Mouse (Mus musculus) gastrocnemius, adult 8-10 months (tissue): ENCODE results near the gene Ivl. TPM values are rescaled to one million over a fixed set of nuclear protein-coding genes. Genes with fewer than 3 reads are reported as not detected.

Source experiments
- DNase-seq, 2 experiments: peaks; one replicate each; pipeline ENCODE4 v3.0.0; 2022; ENCODE audit warnings: low spot score in 2 of 2
- total RNA-seq, 4 experiments: library from RNA; stranded (reverse); gene quantifications; 2 replicates each; pipeline ENCODE4 v1.2.4; 2022

The Ivl gene
- not detected for total RNA-seq

DNA sequence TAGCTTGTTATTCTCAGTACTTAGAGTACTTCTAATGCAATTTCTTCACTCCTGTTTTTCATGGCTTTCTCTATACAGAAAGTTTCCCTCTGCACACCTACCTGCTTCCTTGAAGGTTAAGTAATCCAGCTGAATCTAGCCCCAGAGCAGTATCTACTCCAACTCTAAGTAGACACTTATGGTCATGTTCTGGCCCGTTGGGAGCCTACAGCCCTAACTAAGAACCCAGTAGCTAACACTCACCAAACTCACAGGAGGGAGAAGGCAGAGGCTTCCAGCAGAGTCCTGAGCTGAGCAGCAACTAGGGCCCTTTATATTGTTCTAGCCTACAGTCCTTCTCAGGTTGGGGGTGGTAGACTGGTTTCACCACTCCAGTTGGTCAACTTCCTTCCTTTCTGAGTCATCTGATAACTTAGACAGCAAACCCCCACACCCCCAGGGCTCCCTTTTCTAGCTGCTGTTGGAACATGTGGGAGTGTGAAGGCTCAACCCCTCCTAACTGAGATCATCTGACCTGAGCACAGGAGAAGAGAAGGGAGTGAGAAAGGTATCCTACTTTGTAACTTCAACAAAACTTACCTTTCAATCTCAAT lies at the start of gene Ivl:
TSS of gene Ivl (minus strand) at position 287 of the 593 bp plus-strand sequence.
- no peak for DNase-seq

DNA sequence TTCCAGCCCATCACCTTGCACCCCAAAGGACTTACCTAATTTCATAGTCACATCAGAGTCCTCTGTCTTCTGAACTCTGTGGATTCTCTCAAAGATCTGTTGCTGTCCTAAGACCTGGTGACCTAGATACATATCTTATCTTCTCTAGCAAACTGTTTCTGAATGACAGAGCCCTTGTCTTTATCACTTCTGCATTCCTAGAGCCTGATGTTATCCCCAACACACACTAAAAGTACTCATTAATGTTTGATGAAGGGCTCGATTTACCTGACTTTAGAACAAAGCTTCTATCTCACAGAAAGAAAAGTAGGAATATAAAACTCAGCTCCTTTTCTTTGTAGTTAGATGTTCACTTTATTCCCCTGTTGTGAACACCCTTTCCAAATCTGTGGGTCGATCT lies 48.0 kb upstream of the Ivl start, which contains the start of gene Lce6a:
TSS of gene Lce6a (minus strand) at position 101 of the 400 bp plus-strand sequence.
- no peak for DNase-seq

DNA sequence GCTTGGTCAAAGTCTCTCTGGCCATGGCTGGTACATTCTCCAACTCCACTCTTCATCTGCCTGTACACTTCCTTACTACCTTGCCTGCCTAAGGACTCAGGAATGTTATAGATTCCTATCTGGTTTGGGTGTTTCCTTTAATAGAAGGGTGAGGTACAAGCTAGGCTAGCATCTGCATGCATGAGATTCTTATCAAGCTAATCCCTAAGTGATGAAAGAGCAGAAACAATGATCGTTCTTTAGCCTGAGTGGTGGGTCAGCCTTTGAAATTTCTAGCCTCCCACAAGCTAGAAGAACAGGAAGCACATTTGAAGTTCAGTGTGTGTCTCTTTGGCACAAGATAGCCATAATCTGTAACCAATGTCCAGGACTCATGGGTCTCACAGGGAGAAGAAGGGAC lies 36.3 kb upstream of the Ivl start:
- DNase-seq, result no peak

DNA sequence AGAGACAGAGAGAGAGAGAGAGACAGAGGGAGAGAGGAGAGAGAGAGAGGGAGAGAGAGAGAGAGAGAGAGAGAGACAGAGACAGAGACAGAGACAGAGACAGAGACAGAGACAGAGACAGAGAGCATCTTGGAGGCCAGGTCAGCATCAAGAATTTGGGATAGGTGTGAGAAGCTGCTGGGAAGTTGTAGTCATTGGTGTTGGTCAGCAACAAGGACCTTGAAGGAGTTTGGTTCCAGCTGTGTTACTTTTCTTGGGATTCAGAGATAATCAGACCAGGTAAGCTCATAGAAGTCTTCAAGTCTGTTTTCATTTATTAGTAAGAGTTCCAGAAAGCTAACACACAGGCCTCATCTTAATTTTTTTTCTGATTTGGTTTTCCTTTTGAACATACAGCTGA lies 33.9 kb upstream of the Ivl start, which contains the start of gene 2210017I01Rik:
TSS of gene 2210017I01Rik (minus strand) at position 101 of the 400 bp plus-strand sequence.
- DNase-seq, result no peak

DNA sequence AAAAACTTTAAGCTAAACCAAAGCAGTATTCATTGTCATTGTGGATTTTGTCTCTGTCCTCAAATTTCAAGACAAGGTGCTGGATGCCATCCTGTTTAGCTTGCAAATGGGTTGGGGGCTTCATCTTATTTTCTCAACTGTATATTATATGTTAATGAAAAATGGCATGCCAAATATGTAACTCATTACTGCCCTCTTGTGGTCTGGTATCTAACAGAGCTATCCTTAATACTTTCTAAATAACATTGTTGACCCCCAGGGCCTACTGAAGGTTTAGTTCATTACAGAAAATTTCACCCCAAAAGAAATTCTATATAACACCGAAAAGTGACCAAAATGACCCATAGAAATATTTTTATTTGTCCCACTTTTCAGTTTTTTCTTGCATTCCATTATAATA lies 28.6 kb upstream of the Ivl start:
- DNase-seq, result no peak

DNA sequence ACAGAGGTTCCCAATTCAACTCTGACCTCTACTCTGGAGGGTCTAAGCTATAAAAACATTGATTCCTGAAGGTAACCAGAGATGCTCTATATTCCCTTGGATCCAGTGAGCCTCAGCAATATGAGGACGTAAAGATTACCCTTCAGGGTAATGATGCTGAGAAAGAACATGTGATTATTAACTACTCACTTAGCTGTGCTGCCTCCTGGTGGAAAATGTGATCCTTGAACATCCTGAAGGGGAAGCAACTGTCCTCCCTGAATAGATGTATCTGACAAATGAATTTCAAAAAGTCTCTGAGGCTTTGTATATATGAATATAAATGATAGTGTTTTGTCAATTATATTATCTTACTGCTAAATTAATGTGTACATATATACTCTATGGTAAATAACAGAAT lies 26.9 kb upstream of the Ivl start:
- no peak for DNase-seq

DNA sequence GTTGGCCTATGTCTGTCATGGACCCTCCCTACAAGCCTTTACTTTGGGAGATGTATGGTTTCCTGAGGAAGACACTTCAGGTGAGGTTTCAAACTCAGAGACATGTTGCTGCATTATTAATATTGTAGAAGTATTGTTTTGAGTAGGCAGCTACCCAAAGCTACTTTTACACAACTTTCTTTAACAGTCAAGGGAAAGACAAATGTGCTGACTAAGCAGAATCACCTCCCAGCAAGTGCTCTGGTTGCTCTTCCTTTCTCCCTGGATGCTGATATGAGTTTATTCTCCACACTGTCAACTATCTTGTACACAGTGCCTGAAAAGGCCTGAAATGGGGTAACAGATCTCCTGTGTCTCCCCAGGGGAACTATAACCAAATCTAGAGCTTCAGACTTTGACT lies 26.4 kb upstream of the Ivl start:
- no peak for DNase-seq

DNA sequence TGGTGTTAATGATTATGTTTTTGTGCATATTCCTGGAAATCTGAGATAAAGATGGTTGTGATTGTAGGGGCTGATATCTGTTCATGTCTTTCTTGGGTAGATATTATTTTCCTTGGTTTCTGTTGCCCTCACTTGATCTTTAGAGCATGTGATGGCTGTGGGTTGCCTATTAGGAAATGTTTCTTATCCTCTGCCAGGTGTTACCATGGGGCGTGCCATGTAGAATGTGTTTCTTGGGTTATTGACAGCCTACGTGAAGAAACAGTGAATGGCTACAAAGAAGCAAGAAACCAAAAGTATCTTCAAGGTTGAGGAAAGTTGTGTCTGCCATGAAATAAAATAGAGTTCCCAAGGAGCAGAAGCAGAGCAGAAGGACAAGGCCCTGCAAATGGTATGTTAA lies 24.9 kb upstream of the Ivl start:
- DNase-seq, result no peak

DNA sequence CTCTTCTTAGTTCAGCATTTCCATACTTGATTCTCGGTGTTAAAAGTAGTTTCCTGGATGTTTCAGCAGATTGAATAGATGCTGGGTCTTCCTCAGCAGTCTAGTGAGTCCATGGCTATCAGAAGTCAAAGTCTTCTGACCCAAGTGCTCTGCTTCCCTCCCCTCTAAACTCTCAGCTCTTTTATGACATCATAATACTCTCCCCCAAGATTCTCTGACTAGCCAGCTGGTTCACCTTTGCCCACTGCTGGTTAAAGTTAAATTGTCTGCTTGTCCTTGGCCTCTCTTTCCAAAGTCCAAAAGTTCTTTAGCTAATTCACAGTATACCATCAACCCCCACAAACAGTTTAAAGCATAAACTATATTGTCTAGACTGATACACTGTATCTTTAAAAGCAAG lies 15.3 kb upstream of the Ivl start, which contains the start of gene Smcp:
TSS of gene Smcp (minus strand) at position 140 of the 400 bp plus-strand sequence.
- no peak for DNase-seq

DNA sequence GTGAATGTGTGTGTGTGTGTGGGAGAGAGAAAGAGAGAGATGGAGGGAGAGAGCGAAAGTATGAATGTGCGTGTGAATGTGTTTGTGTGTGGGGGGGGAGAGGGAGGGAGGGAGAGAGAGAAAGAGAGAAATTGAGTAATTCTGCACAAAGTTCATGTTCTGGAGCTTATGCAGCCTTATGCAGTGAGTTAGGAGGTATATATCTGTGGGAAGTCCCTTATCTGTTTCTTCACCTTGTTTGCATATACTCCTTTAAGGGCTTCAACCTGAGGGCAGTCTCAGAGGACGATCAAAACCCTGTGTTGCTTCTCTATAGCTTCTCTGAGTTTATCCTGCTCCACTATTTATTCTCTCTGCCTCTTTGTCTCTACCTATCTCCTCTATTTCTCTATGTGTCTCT lies 13.7 kb upstream of the Ivl start:
- no peak for DNase-seq

DNA sequence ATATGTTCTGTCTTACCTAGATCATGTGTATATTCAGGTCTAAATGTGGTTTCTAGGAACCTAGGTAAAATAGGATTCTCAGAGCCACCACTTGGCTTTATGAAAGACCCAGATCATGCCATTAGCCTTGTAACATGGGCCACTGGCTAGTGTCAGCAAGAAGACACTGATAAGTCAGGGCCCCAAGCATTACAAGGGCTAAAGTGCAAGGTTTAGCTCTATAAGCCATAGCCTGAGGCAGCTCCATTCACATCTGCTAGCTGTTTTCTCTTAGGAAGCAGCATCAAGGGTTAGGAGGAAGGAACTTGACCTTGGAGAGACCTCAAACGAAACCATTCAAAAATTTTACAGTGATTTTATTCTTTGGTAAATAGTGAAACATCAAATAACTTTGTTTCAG lies 11.5 kb upstream of the Ivl start:
- no peak for DNase-seq

DNA sequence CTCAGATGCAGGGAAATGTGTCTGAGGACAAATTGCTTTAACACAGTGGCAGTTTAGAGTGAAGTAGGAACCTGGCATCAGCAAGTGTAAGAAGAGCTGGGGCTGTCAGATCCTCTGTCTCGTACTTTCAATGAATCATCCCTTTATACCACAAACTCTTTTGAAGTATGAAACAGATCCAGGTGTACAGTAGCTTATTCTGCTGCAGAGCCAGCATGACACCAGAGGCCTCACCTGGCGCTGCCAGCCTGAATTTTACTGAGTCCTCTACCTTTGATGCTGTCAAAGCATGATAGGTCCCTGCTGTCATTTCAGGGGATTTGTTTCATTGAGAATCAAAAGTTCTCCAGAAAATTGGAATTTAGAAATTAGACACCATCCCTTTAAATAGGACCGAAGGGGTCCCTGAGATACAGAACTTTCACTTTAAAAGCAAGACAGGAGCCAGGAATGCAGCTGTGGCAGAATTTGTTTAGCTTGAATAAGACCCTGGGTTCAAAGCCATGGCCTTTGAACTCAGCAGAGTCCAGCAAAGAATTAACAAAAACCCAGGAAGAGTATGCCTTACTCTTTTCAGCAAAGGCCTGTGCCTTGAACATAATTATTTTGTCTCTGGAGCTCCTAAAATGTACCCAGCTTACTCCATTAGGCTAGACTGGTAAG lies 9.8 kb upstream of the Ivl start:
- no peak for DNase-seq

DNA sequence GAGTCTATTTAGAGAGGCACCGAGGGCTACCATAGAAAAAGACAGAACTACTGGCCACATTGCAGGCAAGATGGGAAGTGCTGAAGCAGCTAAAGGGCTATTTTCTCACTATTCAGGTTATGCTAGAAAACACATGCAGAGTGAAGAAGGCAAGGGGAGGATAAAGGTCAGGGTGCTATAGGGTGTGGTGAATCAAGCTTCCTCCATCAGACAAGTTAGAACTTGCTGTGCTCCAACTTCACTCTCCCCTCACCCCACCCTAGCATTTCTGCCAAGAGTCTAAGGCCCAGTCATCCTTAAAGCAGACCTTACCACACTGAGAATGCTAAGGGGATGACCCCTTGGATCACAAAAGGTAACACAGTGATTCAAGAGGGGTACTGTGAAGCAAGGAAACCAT lies 6.0 kb upstream of the Ivl start:
- DNase-seq, result no peak

DNA sequence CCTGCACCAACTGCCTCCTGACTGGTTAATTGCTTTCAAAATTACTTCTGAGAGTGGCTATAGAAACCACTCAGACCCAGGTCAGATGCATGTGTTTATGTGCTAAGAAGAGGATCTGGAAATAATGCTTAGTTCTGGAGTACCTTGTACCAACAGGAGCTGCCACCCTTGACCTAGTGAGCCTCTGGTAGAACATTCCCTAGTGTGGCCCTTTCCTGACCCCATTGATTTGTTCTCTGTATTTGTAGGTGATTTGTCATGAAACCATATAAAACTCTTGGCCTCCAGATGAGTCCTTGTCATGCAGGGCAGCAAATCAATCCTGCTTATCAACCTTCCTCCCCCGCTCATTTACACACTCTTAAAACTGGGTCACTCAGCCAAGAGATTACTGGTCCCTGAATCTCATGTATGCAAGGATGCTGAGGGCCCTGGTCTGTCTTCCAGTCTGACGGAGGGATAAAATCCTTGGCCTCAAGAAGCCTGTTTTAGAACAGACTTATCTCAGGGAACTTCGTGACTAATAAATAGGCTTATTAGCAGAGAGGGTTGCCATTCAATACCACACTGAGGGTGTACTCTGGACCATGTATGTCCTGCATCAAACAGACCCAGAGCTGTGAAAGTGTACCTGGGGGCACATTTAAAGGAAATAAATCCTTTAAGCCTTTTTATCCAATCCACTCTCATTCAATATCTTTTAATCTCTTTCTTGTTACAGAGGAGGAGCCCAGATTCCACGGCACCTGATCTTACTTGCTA lies 5.3 kb upstream of the Ivl start:
- no peak for DNase-seq

DNA sequence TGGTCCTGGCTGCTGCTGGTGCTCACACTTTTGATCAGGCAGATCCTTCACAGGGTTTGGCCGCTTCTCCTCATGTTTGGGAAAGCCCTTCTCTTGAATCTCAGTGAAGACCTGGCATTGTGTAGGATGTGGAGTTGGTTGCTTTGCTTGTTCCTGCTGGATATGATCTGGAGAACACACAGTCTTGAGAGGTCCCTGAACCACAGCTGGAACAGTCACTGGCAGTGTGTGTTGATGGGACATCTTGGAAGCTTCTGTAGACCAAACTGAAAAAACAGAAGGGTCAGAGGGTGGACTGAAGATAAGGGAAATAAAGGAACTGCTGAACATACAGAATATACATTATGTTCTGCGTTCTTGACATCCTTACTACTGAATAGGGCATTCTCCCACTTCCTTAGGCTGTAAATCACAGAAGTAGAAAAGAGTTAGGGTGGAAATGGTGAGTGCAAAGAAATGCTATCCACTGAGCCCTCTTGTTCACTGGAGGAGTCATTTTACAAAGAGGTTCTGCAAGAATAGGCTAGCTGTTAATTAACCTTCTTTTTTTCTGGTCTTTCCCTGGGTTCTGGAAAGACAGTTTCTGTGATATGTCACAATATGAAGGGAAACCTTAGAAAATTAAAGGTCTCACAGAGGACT lies 900 bp downstream of the Ivl start:
- DNase-seq, result no peak

DNA sequence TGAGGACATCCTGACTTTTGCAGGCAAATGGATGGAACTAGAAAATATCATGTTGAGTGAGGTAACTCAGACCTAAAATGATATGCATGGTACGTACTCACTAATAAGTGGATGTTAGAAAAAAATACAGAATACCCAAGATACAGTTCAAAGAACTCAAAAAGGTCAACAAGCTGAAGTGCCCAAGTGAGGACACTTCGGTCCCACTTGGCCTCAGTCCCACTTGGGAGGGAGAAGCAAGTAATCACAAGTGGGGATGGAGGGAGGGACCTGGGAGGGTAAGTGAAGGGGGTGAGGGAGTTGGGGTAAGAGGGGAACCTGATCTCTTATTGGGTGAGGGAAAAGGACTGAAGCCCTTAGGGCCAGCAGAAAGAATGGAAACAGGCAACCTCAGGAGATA lies 4.8 kb downstream of the Ivl start:
- DNase-seq, result no peak

DNA sequence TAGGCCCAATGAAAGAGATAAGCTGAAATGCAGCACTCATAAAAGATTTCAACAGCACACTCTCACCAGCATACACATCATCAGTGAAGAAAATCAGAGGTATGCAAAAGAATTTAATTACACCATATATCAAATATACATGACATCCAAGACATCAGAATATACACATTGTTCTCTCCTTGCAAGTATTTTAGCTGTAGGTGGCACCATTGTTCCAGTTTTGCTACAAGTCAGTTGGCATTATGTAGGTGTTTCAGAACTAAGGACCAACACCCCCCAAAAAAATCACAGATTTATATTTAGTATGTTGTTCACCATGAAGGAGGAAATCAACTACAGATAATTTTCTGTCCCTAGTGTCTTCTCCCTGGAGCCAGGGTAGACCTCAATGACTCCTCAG lies 8.1 kb downstream of the Ivl start:
- no peak for DNase-seq

DNA sequence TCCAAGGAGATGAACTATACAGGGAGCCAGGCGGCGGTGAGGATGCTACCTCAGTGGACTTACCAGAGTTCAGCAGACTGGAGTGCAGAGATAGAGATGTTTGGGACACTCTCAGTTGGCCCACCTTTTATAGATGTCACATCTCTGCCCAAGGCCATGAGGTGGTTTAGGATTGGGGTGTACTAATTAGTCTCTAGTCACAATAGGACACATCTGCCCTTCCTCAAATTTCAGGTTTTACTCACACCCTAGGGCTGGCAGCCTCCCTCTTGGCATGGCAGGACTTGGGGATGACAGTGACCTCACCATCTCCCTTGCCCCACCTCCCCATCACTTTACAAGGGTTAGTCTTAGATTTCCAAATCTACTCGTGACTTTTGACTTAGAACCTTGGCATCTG lies 39.1 kb downstream of the Ivl start, which contains the start of gene 2310046K23Rik:
TSS of gene 2310046K23Rik (minus strand) at position 101 of the 400 bp plus-strand sequence.
- DNase-seq, result no peak
